Mouse (Mus musculus) cortical plate, adult 2 months (tissue): ENCODE data around the gene Taar7e.

ENCODE experiments used
- CTCF ChIP-seq: fragments of 200-500 bp; IDR thresholded peaks from 2 replicates; pipeline ENCODE4 v1.5.1; 2011; ENCODE audit warnings: mild to moderate bottlenecking, control low read depth, low read length; ENCODE audit not compliant: insufficient read depth; ENCODE audit errors: extremely low read depth
- POLR2A ChIP-seq: fragments of 200-500 bp; IDR thresholded peaks from 2 replicates; pipeline ENCODE4 v1.6.1; 2011; ENCODE audit warnings: mild to moderate bottlenecking, low read length, control low read depth; ENCODE audit not compliant: insufficient read depth; ENCODE audit errors: extremely low read depth

DNA sequence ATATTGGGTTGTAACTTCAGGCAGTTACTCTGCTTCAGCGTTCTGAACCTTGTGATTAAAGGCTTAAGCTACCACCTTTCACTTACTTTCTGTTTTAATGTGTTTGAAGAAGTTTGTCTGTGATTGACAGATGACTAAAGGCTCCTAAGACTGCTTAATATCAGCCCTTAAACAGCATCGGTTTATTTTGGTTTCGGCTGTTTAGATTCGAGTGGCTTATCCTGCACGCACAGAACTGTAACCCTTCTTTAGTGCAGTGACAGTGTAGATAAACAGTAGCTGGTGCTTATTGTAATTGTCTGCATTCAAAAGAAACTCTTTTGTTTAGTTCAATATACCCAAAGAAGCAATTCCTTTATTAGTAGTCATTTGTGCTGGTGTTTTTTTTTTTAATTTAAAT, 14.6 kb downstream of the Taar7e start:
- no peak for TF ChIP-seq POLR2A
- TF ChIP-seq CTCF: no peak
